Mouse (Mus musculus) kidney, adult 2 months (tissue): ENCODE measurements at regions not wholly inside any gene's neighbourhood (a gene's known extent, or its start where the extent isn't known, plus 50 kb on each side); places are given as distances from the start of the nearest gene placed in this dataset.

Experiments used
- DNase-seq: peaks from one replicate; pipeline ENCODE4 v3.0.0; 2021
- H3K27ac ChIP-seq: fragments of 200-500 bp; 2 replicates; pipeline ENCODE4 v1.5.1; 2012; ENCODE audit warnings: low read depth, low read length, control low read depth, inconsistent platforms; ENCODE audit not compliant: insufficient read depth
- H3K27me3 ChIP-seq: fragments of 200-500 bp; replicated peaks from 2 replicates; pipeline ENCODE4 v1.6.1; 2012; ENCODE audit warnings: mild to moderate bottlenecking, moderate library complexity, low read length, inconsistent platforms; ENCODE audit not compliant: control insufficient read depth, insufficient read depth
- H3K36me3 ChIP-seq: fragments of 200-500 bp; 2 replicates; pipeline ENCODE4 v1.6.1; 2012; ENCODE audit warnings: mild to moderate bottlenecking, moderate library complexity, low read length, inconsistent platforms; ENCODE audit not compliant: control insufficient read depth, insufficient read depth
- H3K4me1 ChIP-seq: fragments of 200-500 bp; 2 replicates; pipeline ENCODE4 v1.6.1; 2011; ENCODE audit warnings: low read length; ENCODE audit not compliant: control insufficient read depth, insufficient read depth
- H3K4me3 ChIP-seq: fragments of 200-500 bp; 2 replicates; pipeline ENCODE4 v1.5.1; 2011; ENCODE audit warnings: mild to moderate bottlenecking, low read depth, low read length, control low read depth; ENCODE audit not compliant: insufficient read depth
- CTCF ChIP-seq: fragments of 200-500 bp; conservative IDR thresholded peaks from 2 replicates; pipeline ENCODE4 v1.5.1; 2011; ENCODE audit warnings: low read depth, mild to moderate bottlenecking, control low read depth, low read length, moderate library complexity, mixed read lengths; ENCODE audit not compliant: insufficient read depth, insufficient read length
- POLR2A ChIP-seq: fragments of 200-500 bp; IDR thresholded peaks from one replicate; pipeline ENCODE4 v1.6.1; 2011; ENCODE audit warnings: low read depth, low read length, control low read depth
- WGBS: fragments of 180-500 bp; shearing (Covaris S2); methylation state at CpG from one replicate; pipeline ENCODE4 v1.1.7; 2018; 5-methylcytosine and 5-hydroxymethylcytosine counted together

DNA sequence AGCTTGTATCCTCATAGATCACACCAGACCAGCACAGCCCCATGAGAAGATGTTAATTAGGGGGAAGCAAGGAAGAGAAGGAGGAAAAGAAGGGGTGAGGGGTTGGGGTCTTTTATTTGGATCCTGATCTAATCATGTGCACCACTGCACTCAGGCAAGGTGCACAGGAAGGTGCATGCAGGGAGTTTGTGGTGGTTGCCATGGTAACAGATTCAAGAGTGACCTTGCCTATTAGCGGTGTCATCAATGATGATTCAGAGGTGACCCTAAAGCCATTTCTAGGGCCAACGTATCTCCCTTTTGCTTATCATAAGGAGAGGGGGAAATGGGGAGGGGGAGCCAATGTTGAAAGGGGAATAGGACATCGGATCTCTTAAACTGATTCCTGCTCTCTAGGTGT is 289.8 kb upstream of the Cox7c start:
- WGBS = 82% methylated on average over 3 of the region's 3 CpGs
- no peaks in the 10 kb centered on the region for H3K4me1 ChIP-seq
- TF ChIP-seq POLR2A = no peak
- no peak for TF ChIP-seq CTCF
- no peaks in the 10 kb centered on the region for H3K36me3 ChIP-seq
- no peak for DNase-seq
- H3K27me3 ChIP-seq = no peaks in the 10 kb centered on the region
- no peak overlapping the region for H3K4me3 ChIP-seq
- H3K27ac ChIP-seq = no peak overlapping the region
